Mouse (Mus musculus): ENCODE data around the gene Actn2. TPM values are rescaled to one million over a fixed set of nuclear protein-coding genes. Genes with fewer than 3 reads are reported as not detected.
A peak's percentile ranks its signal among the peaks of the same experiment; 100 is the strongest.

Actn2 gene
- polyA plus RNA-seq, 1 experiment, result 6.2 TPM

GRCm38 (mm10) chr13:12361486-12361885 lies 20.9 kb upstream of the Actn2 start:
- WGBS, result 93% methylated on average over 4 of the region's 4 CpGs
- TF ChIP-seq POLR2A (IDR thresholded peaks at IDR 0.05; ENCODE audit: low read depth, low read length) (no peak), CTCF (IDR thresholded peaks at IDR 0.05; ENCODE audit: extremely low read depth, insufficient read depth, insufficient read length, insufficient replicate concordance) (no peak)

DNA sequence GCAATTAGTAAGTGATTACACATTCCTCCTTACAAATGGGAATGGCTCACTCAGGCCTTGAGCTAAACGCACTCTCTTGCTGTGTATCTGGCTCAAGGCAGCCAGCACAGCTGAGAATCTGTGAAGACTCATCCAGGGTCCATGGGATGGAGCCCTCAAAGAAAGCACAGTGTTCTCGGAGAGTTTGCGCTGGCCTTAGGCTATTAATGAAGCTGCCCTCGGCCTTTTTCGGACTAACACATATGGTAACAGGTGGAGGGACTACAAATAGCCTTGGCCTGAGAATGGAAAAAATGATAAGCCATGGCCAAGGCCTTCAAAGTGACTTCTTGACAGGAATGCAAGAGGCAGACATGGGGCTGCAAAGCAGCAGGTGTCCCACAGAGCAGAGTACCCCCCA lies 17.0 kb upstream of the Actn2 start:
- no peak for TF ChIP-seq CTCF (IDR thresholded peaks at IDR 0.05; ENCODE audit: extremely low read depth, insufficient read depth, insufficient read length, insufficient replicate concordance)
- no peak overlapping the region for H3K27ac ChIP-seq (ENCODE audit: insufficient read depth, low read length)
- DNase-seq (ENCODE audit: low read depth in 1 of 2, low spot score in 2 of 2), result no peak
- WGBS, result 94% methylated on average over 5 of the region's 5 CpGs
- H3K4me3 ChIP-seq (ENCODE audit: extremely low read depth, insufficient read depth, insufficient read length), result no peak overlapping the region
- no peaks in the 10 kb centered on the region for H3K27me3 ChIP-seq (ENCODE audit: control insufficient read depth, insufficient read depth, low read length)
- no peaks in the 10 kb centered on the region for H3K4me1 ChIP-seq (ENCODE audit: control insufficient read depth, insufficient read depth, insufficient read length)
- no peaks in the 10 kb centered on the region for H3K36me3 ChIP-seq (ENCODE audit: control insufficient read depth, insufficient read depth, low read length)

More at GRCm38 (mm10) chr13:12361486-12361885, 20.9 kb upstream of the Actn2 start:
- H3K27me3 ChIP-seq (ENCODE audit: control insufficient read depth, insufficient read depth, low read length), result no peaks in the 10 kb centered on the region
- no peak for DNase-seq (ENCODE audit: low read depth in 1 of 2, low spot score in 2 of 2)
- H3K27ac ChIP-seq (ENCODE audit: insufficient read depth, low read length), result no peak overlapping the region
- no peaks in the 10 kb centered on the region for H3K36me3 ChIP-seq (ENCODE audit: control insufficient read depth, insufficient read depth, low read length)
- H3K4me3 ChIP-seq (ENCODE audit: extremely low read depth, insufficient read depth, insufficient read length), result no peak overlapping the region
- no peaks in the 10 kb centered on the region for H3K4me1 ChIP-seq (ENCODE audit: control insufficient read depth, insufficient read depth, insufficient read length)

DNA sequence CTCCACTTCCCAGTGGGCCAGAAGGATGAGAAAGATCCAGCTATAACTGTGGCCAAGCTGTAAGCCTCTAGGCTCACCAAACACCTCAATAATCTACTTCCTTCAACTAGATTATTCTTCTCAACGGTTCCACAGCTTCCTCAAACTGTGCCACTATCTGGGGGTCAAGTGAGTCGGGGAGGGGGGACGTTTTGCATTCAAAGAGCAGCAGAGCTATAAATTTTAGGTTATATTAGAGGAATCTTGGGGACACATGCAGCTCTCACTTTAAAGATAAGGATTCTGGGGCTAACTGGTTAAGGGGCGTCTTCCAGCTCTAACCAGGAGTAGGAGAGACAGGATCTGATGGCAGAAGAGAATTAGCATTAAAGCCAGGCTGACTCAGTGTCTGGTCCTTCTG lies 15.6 kb upstream of the Actn2 start:
- DNase-seq (ENCODE audit: low read depth in 1 of 2, low spot score in 2 of 2), result no peak
- H3K4me1 ChIP-seq (ENCODE audit: control insufficient read depth, insufficient read depth, insufficient read length), result no peaks in the 10 kb centered on the region
- no peak for TF ChIP-seq POLR2A (IDR thresholded peaks at IDR 0.05; ENCODE audit: low read depth, low read length)
- no peak for TF ChIP-seq CTCF (IDR thresholded peaks at IDR 0.05; ENCODE audit: extremely low read depth, insufficient read depth, insufficient read length, insufficient replicate concordance)
- H3K36me3 ChIP-seq (ENCODE audit: control insufficient read depth, insufficient read depth, low read length), result no peaks in the 10 kb centered on the region
- H3K27ac ChIP-seq (ENCODE audit: insufficient read depth, low read length), result no peak overlapping the region
- H3K27me3 ChIP-seq (ENCODE audit: control insufficient read depth, insufficient read depth, low read length), result no peaks in the 10 kb centered on the region
- WGBS, result 15% methylated on average over 4 of the region's 4 CpGs
- H3K4me3 ChIP-seq (ENCODE audit: extremely low read depth, insufficient read depth, insufficient read length), result no peak overlapping the region

- H3K27me3 ChIP-seq (ENCODE audit: control insufficient read depth, insufficient read depth, low read length), result no peaks in the 10 kb centered on the region
- no peak overlapping the region for H3K27ac ChIP-seq (ENCODE audit: insufficient read depth, low read length)
- TF ChIP-seq POLR2A (IDR thresholded peaks at IDR 0.05; ENCODE audit: low read depth, low read length), result no peak
- no peak for TF ChIP-seq CTCF (IDR thresholded peaks at IDR 0.05; ENCODE audit: extremely low read depth, insufficient read depth, insufficient read length, insufficient replicate concordance)
- no peak overlapping the region for H3K4me3 ChIP-seq (ENCODE audit: extremely low read depth, insufficient read depth, insufficient read length)
- 9% methylated on average over 13 of the region's 13 CpGs for WGBS
- no peaks in the 10 kb centered on the region for H3K4me1 ChIP-seq (ENCODE audit: control insufficient read depth, insufficient read depth, insufficient read length)
- DNase-seq (ENCODE audit: low read depth in 1 of 2, low spot score in 2 of 2), result peak in 1 of 2 experiments; percentile 15
- H3K36me3 ChIP-seq (ENCODE audit: control insufficient read depth, insufficient read depth, low read length), result no peaks in the 10 kb centered on the region
Observed at GRCm38 (mm10) chr13:12349197-12349824, 8.8 kb upstream of the Actn2 start.

GRCm38 (mm10) chr13:12346837-12347236 lies 6.3 kb upstream of the Actn2 start:
- no peak for DNase-seq (ENCODE audit: low read depth in 1 of 2, low spot score in 2 of 2)
- WGBS, result 41% methylated on average over 3 of the region's 3 CpGs
- H3K36me3 ChIP-seq (ENCODE audit: control insufficient read depth, insufficient read depth, low read length), result no peaks in the 10 kb centered on the region
- TF ChIP-seq CTCF (IDR thresholded peaks at IDR 0.05; ENCODE audit: extremely low read depth, insufficient read depth, insufficient read length, insufficient replicate concordance) (no peak), POLR2A (IDR thresholded peaks at IDR 0.05; ENCODE audit: low read depth, low read length) (no peak)
- no peak overlapping the region for H3K4me3 ChIP-seq (ENCODE audit: extremely low read depth, insufficient read depth, insufficient read length)
- H3K27me3 ChIP-seq (ENCODE audit: control insufficient read depth, insufficient read depth, low read length), result no peaks in the 10 kb centered on the region
- H3K4me1 ChIP-seq (ENCODE audit: control insufficient read depth, insufficient read depth, insufficient read length), result no peaks in the 10 kb centered on the region
- no peak overlapping the region for H3K27ac ChIP-seq (ENCODE audit: insufficient read depth, low read length)

DNA sequence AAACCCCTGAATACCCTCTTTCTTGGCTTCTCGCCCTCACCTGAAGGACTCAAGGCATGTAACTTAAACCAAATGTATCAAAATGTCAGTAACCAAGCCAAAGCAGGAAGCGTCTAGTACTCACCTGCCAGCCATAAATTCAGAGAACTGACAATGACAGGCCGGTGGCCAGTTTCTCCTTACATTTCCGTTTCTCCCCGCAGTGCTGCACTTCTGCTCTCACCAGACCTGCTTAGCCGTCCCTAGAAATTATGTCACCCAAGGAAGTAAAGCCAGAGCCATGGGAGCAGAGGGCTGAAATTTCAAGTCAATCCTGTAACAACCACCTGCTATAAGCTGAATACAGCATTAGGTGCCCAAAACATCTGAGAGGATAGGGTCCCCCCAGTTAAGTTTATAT lies 887 bp upstream of the Actn2 start:
- Histone ChIP-seq H3K27ac (ENCODE audit: insufficient read depth, low read length) (no peak overlapping the region), H3K27me3 (ENCODE audit: control insufficient read depth, insufficient read depth, low read length) (peaks cover 3% of the 10 kb centered on the region; the same call in 1 of the 2 replicates), H3K36me3 (ENCODE audit: control insufficient read depth, insufficient read depth, low read length) (no peaks in the 10 kb centered on the region), H3K4me3 (ENCODE audit: extremely low read depth, insufficient read depth, insufficient read length) (no peak overlapping the region), H3K4me1 (ENCODE audit: control insufficient read depth, insufficient read depth, insufficient read length) (peaks cover 13% of the 10 kb centered on the region)
- TF ChIP-seq CTCF (IDR thresholded peaks at IDR 0.05; ENCODE audit: extremely low read depth, insufficient read depth, insufficient read length, insufficient replicate concordance) (no peak), POLR2A (IDR thresholded peaks at IDR 0.05; ENCODE audit: low read depth, low read length) (no peak)
- WGBS, result 12% methylated on average over 6 of the region's 6 CpGs
- DNase-seq (ENCODE audit: low read depth in 1 of 2, low spot score in 2 of 2), result no peak

DNA sequence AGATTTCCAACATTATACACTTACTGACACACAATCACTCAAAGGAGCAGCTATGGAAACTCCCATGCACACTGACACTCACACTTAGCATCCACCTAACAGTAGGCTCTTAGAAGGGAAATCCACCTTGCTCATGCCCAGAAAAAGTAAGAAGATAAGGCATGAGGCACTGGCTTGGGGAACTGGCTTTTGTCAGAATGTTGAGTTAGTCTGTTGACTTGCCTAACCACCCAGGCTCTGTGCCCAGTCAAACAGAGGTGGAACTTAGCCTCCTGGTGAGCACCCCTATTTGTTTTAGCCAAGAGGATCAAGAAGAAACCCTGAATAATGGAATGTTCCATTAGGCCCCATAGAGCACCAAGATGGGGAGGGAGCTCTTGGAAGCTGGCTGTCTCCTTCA lies 1.1 kb downstream of the Actn2 start:
- no peak for DNase-seq (ENCODE audit: low read depth in 1 of 2, low spot score in 2 of 2)

More for the DNA sequence above, 1.1 kb downstream of the Actn2 start:
- Histone ChIP-seq H3K36me3 (ENCODE audit: control insufficient read depth, insufficient read depth, low read length) (no peaks in the 10 kb centered on the region), H3K4me1 (ENCODE audit: control insufficient read depth, insufficient read depth, insufficient read length) (peaks cover 13% of the 10 kb centered on the region), H3K4me3 (ENCODE audit: extremely low read depth, insufficient read depth, insufficient read length) (no peak overlapping the region), H3K27ac (ENCODE audit: insufficient read depth, low read length) (no peak overlapping the region), H3K27me3 (ENCODE audit: control insufficient read depth, insufficient read depth, low read length) (peaks cover 3% of the 10 kb centered on the region; the same call in 1 of the 2 replicates)
- TF ChIP-seq POLR2A (IDR thresholded peaks at IDR 0.05; ENCODE audit: low read depth, low read length) (no peak), CTCF (IDR thresholded peaks at IDR 0.05; ENCODE audit: extremely low read depth, insufficient read depth, insufficient read length, insufficient replicate concordance) (no peak)

All from spleen, adult 2 months (tissue).